Comparison of ENCODE assay signal across 13 mouse cellular contexts in genomic region chr13:94875396-94875880, GRCm38 (mm10). TPM values are rescaled to one million over a fixed set of nuclear protein-coding genes. Genes with fewer than 3 reads are reported as not detected.
A peak's percentile ranks its signal among the peaks of the same experiment; 100 is the strongest.
DNase-seq lines count a peak whose midpoint lies in the region; ATAC-seq lines count a peak whose summit lies in the region.
"Had no signal": no experiment of that assay in that cellular context is flagged by ENCODE, and none has a peak within 500 bp of the region (broad histone marks: within the 10 kb centered on the region; RNA-seq: fewer than 3 reads in every experiment).

Otp (plus strand) TSS chr13:94875602.

- peaks cover 80% of the 10 kb centered on the region for H3K27me3 ChIP-seq in heart, embryonic 11.5 days (ENCODE audit: control insufficient read depth, insufficient read depth, low read length)
- H3K27me3 ChIP-seq in hindbrain, embryonic 13.5 days = peaks cover 81% of the 10 kb centered on the region
- H3K27me3 ChIP-seq in neural tube, embryonic 11.5 days (ENCODE audit: control insufficient read depth, insufficient read depth, low read length) = peaks cover 86% of the 10 kb centered on the region

- peak within 1 kb of the TSS; percentile 27 for H3K4me2 ChIP-seq in heart, embryonic 11.5 days
- peak within 1 kb of the TSS; percentile 41 for H3K4me2 ChIP-seq in hindbrain, embryonic 13.5 days
- peak within 1 kb of the TSS; percentile 24; the same call in 1 of the 2 replicates for H3K4me2 ChIP-seq in neural tube, embryonic 11.5 days (ENCODE audit: low read depth)
- H3K4me2 ChIP-seq: liver, embryonic 12.5 days; stomach, embryonic 15.5 days had no signal

- under 1% methylated on average over 25 of the region's 30 CpGs for WGBS in heart, embryonic 11.5 days (ENCODE audit: insufficient replicate concordance)
- WGBS in hindbrain, embryonic 13.5 days = under 1% methylated on average over 29 of the region's 30 CpGs
- under 1% methylated on average over 30 of the region's 30 CpGs for WGBS in neural tube, embryonic 11.5 days

- peaks cover 5% of the 10 kb centered on the region; the same call in 1 of the 2 replicates for H3K4me1 ChIP-seq in heart, embryonic 11.5 days (ENCODE audit: control insufficient read depth, insufficient read depth, low read length)
- H3K4me1 ChIP-seq in hindbrain, embryonic 13.5 days (replicated peaks) = peaks cover 8% of the 10 kb centered on the region
- H3K4me1 ChIP-seq in neural tube, embryonic 11.5 days (ENCODE audit: control insufficient read depth, insufficient read depth, low read length) = no peaks in the 10 kb centered on the region
- H3K4me1 ChIP-seq: liver, embryonic 12.5 days had no signal

- no peaks in the 10 kb centered on the region for H3K36me3 ChIP-seq in heart, embryonic 11.5 days (ENCODE audit: control insufficient read depth, insufficient read depth, low read length)
- H3K36me3 ChIP-seq in hindbrain, embryonic 13.5 days = no peaks in the 10 kb centered on the region
- H3K36me3 ChIP-seq in neural tube, embryonic 11.5 days (ENCODE audit: control insufficient read depth, insufficient read depth, low read length) = no peaks in the 10 kb centered on the region
- H3K36me3 ChIP-seq: liver, embryonic 12.5 days; stomach, embryonic 15.5 days had no signal

- 0 out of 2 replicates have a peak within 1 kb of the TSS, but pooled peaks have one; percentile 8 for H3K4me3 ChIP-seq in heart, embryonic 11.5 days (ENCODE audit: low read depth, low read length)
- peak within 1 kb of the TSS; percentile 38 for H3K4me3 ChIP-seq in hindbrain, embryonic 13.5 days
- peak within 1 kb of the TSS; percentile 24 for H3K4me3 ChIP-seq in neural tube, embryonic 11.5 days (ENCODE audit: low read depth, low read length)
- H3K4me3 ChIP-seq: liver, embryonic 12.5 days; megakaryocyte, embryonic 14.5 days; stomach, embryonic 15.5 days had no signal

- no peak within 1 kb of the TSS for H3K9ac ChIP-seq in heart, embryonic 11.5 days (ENCODE audit: low read depth, low read length)
- peak within 1 kb of the TSS; percentile 63 for H3K9ac ChIP-seq in hindbrain, embryonic 13.5 days
- H3K9ac ChIP-seq in neural tube, embryonic 11.5 days (ENCODE audit: low read length) = peak within 1 kb of the TSS; percentile 24; the same call in 1 of the 2 replicates
- H3K9ac ChIP-seq: liver, embryonic 12.5 days; stomach, embryonic 15.5 days had no signal

- DNase-seq in heart, adult 9 months (ENCODE audit: low spot score in 2 of 2) = no peak
- peak; percentile 82 for DNase-seq in embryo, embryonic 11 days
- peak; percentile 74 for DNase-seq in neural tube, embryonic 11.5 days (ENCODE audit: low spot score)
- DNase-seq in urinary bladder, postnatal 25 days (ENCODE audit: low spot score) = no peak
- no peak for DNase-seq in heart, adult 8-10 months (ENCODE audit: low spot score)
- DNase-seq in urinary bladder, adult 18-20 months (ENCODE audit: low spot score in 2 of 2) = no peak
- DNase-seq: layer of hippocampus, adult 9-11 months had no signal

- ATAC-seq in heart, embryonic 11.5 days (replicated peaks; ENCODE audit: insufficient number of reproducible peaks, low FRiP score, low TSS enrichment) = no peak
- peak; percentile 61 for ATAC-seq in hindbrain, embryonic 13.5 days (ENCODE audit: low FRiP score)
- ATAC-seq in neural tube, embryonic 11.5 days (ENCODE audit: insufficient read depth, low FRiP score, low TSS enrichment) = peak; percentile 85
- ATAC-seq: liver, embryonic 12.5 days had no signal

- H3K9me3 ChIP-seq in heart, embryonic 11.5 days (replicated peaks; ENCODE audit: control insufficient read depth, low read length) = no peaks in the 10 kb centered on the region
- H3K9me3 ChIP-seq in hindbrain, embryonic 13.5 days = no peaks in the 10 kb centered on the region
- H3K9me3 ChIP-seq in neural tube, embryonic 11.5 days (ENCODE audit: control insufficient read depth, low read length) = no peaks in the 10 kb centered on the region
- H3K9me3 ChIP-seq: liver, embryonic 12.5 days; stomach, embryonic 15.5 days had no signal

- H3K27ac ChIP-seq in heart, embryonic 11.5 days (ENCODE audit: low read depth, low read length) = no peak within 1 kb of the TSS
- peak within 1 kb of the TSS; percentile 81 for H3K27ac ChIP-seq in hindbrain, embryonic 13.5 days
- 0 out of 2 replicates have a peak within 1 kb of the TSS, but pooled peaks have one; percentile 53 for H3K27ac ChIP-seq in neural tube, embryonic 11.5 days (ENCODE audit: low read depth, low read length)
- H3K27ac ChIP-seq: liver, embryonic 12.5 days; stomach, embryonic 15.5 days had no signal

RNA-seq across cellular contexts. Expression of gene Otp, which starts in this region (rescaled TPM):
- polyA plus RNA-seq in heart, embryonic 11.5 days (2014; fragmentation: Nextera tagmentation; extraction: Ambion mirVana) = not detected in 2 replicates
- polyA plus RNA-seq in hindbrain, embryonic 13.5 days (2015; fragmentation: Nextera tagmentation; extraction: Ambion mirVana) = 10.0 and 14.1 TPM in 2 replicates
- 7.8 and 8.1 TPM in 2 replicates for polyA plus RNA-seq in neural tube, embryonic 11.5 days (2014; fragmentation: Nextera tagmentation; extraction: Ambion mirVana)
- not detected for total RNA-seq in heart, adult 8-10 months (2022)
- total RNA-seq: hematopoietic stem cell, adult 5-6 weeks had no signal
- polyA plus RNA-seq: liver, embryonic 12.5 days; stomach, embryonic 15.5 days had no signal

Comparison
In these comparisons a context has a peak if more than half of its experiments do, and no peak if none do; other contexts are left out.
1. DNase-seq: peak in embryo, embryonic 11 days (single experiment) and neural tube, embryonic 11.5 days (single experiment); none in heart, adult 9 months (0 of 2), urinary bladder, postnatal 25 days (single experiment), heart, adult 8-10 months (single experiment) and urinary bladder, adult 18-20 months (0 of 2).
2. Peak in every context shown above with its lines, with median percentiles within 50 percentile points of each other: H3K4me2 ChIP-seq and H3K4me3 ChIP-seq.